Mouse (Mus musculus) adrenal gland, postnatal 14 days (tissue): ENCODE results near the gene AV320801. TPM values are rescaled to one million over a fixed set of nuclear protein-coding genes. Genes with fewer than 3 reads are reported as not detected.
"Not testable (repeated sequence)": the region's sequence is repeated elsewhere in the genome, so short reads cannot be mapped to it uniquely, and the experiment has no call there.

Source experiments
- DNase-seq: peaks from one replicate; pipeline ENCODE4 v3.0.0; 2021; ENCODE audit warnings: mixed read lengths
- long read RNA-seq, 2 experiments: library from polyadenylated mRNA; stranded (forward); transcript quantifications; one replicate each; pipeline ENCODE4 v2.0.0; 2021
- total RNA-seq: library from RNA; stranded (reverse); gene quantifications from 2 replicates; pipeline ENCODE4 v1.2.3, GENCODE M21; 2021

AV320801 gene
- not detected in 2 replicates for total RNA-seq
- long read RNA-seq, experiment 1: 0 reads
- long read RNA-seq, experiment 2: 0 reads

DNA sequence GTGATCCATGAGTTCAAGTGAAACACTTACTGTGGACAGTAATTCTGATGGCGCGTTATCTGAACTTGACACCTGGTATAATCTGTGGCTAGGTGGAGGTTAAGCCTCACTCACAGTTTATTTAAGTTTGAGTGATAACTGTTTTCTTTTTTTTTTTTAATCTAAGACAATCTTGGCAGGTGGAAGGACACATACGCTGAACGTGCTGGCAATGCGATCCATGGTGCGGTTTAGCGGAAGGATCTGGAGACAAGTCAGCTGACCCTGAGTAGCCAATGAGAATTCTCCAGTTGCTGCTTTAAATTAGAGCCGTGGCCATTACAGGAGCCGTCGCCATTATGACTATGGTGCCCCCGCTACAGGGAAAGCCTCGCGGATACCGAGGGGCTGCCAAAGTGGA is at the start of gene AV320801:
AV320801 (plus strand) TSS at position 301 of the 400 bp plus-strand sequence.
- not testable (repeated sequence) for DNase-seq

DNA sequence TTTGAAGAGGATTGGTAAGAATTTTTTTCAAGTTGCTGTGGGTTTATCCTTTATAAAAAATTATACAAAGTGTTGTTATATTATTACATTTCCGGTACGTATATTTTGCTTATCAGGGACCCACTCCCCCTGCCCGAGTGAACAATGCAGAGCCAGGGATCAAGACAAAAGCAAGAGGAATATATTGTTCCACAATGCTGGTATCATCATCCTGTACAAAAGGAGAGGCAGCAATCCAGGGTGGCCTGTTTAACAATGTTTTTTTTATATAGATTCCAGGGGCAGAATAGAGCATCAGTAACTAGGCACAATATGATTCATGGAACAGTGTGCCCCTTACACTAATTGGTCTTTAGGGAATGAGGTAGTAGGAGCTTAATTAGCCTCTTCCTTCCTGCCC is 30.2 kb upstream of the AV320801 start:
- not testable (repeated sequence) for DNase-seq

DNA sequence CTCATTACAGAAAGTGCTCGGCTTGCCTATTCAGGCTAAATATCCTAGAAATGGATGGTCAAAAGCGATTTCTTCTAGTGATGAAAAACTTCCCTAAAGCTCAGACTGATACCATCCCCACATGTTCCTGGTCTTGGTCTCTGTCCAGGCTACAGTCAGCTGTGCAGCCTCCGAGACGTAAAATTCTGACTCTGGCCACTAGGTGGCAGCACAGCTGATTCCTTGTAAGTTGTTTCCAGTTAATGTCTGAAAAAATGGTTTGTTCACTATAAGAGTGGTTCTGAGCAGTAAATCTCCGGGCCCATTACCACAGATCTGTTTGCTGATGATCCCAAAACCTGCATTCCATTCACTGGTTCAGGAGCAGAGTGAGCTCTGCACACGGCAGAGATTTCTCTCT is 12.5 kb upstream of the AV320801 start:
- not testable (repeated sequence) for DNase-seq

DNA sequence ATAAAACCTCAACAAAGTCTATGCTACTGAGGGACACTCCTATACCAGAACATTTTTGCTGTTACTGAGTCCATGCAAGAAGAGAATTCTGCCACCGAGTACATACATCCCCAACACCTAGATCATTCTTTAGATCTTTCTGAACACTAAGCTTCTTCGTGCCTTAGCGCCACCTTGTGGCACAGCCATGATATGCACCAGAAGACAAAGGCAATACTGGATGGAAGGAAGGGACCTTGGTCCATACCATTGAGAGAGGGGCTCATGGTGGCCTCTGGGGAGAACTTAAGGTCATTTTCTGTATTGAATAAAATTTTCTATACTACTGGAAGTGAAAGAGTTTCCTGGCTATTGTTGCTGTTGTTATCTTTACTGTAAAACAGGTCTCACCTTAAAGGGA is 11.2 kb upstream of the AV320801 start:
- DNase-seq: not testable (repeated sequence)

Other genes starting within 250 kb of the AV320801 start
- gene Pramel3, start 192.3 kb upstream of the AV320801 start, total RNA-seq: not detected in 2 replicates
- not detected in 2 replicates for gene Gm5128, start 121.3 kb upstream of the AV320801 start, total RNA-seq
- not detected in 2 replicates for gene Gm7903, start 60.8 kb upstream of the AV320801 start, total RNA-seq
- gene Nxf7, start 104.2 kb downstream of the AV320801 start, total RNA-seq: not detected in 2 replicates
- gene Prame, start 133.1 kb downstream of the AV320801 start, total RNA-seq: not detected in 2 replicates
- gene Tcp11x2, start 199.2 kb downstream of the AV320801 start, total RNA-seq: not detected in 2 replicates
- gene Tmsb15a, start 230.7 kb downstream of the AV320801 start, total RNA-seq: not detected in 2 replicates
- 8.8 and 10.0 TPM in 2 replicates for gene Armcx5, start 248.1 kb downstream of the AV320801 start, total RNA-seq
- 53.5 and 55.3 TPM in 2 replicates for gene Gprasp1, start 248.1 kb downstream of the AV320801 start, total RNA-seq